Mouse (Mus musculus) cerebellum, adult 2 months (tissue): Measurements from ENCODE around the gene Hapln2. TPM values are rescaled to one million over a fixed set of nuclear protein-coding genes. Genes with fewer than 3 reads are reported as not detected.

Experiments used
- DNase-seq, 2 experiments: peaks; one replicate each; pipeline ENCODE4 v3.0.0; 2021
- H3K27ac ChIP-seq: fragments of 200-500 bp; 2 replicates; pipeline ENCODE4 v1.5.1; 2012; ENCODE audit warnings: low read length, control low read depth, inconsistent platforms; ENCODE audit not compliant: insufficient read depth
- H3K27me3 ChIP-seq: fragments of 200-500 bp; 2 replicates; pipeline ENCODE4 v1.6.1; 2012; ENCODE audit warnings: inconsistent platforms, mild to moderate bottlenecking, low read length, moderate library complexity; ENCODE audit not compliant: control insufficient read depth, insufficient read depth
- H3K4me1 ChIP-seq: fragments of 200-500 bp; 2 replicates; pipeline ENCODE4 v1.6.1; 2011; ENCODE audit warnings: low read length; ENCODE audit not compliant: control insufficient read depth, insufficient read depth
- H3K4me3 ChIP-seq: fragments of 200-500 bp; replicated peaks from 2 replicates; pipeline ENCODE3; 2011; ENCODE audit warnings: mild to moderate bottlenecking, low read depth, low read length, control low read depth; ENCODE audit not compliant: insufficient read depth
- CTCF ChIP-seq: fragments of 200-500 bp; IDR thresholded peaks from 2 replicates; pipeline ENCODE4 v1.5.1; 2011; ENCODE audit warnings: low read depth, mild to moderate bottlenecking, control low read depth, low read length, moderate library complexity, borderline replicate concordance; ENCODE audit not compliant: insufficient read depth
- POLR2A ChIP-seq: fragments of 200-500 bp; IDR thresholded peaks from 2 replicates; pipeline ENCODE4 v1.6.1; 2011; ENCODE audit warnings: low read length, control low read depth, borderline replicate concordance; ENCODE audit not compliant: insufficient read depth
- WGBS: fragments of 180-500 bp; shearing (Covaris S2); methylation state at CpG from one replicate; pipeline ENCODE4 v1.1.7; 2018; 5-methylcytosine and 5-hydroxymethylcytosine counted together
- polyA plus RNA-seq: library from polyadenylated mRNA; depleted of rRNA; stranded (reverse); fragments of >200 nt; gene quantifications from 2 replicates; pipeline ENCODE4 v1.2.3, GENCODE M21; 2012

Gene Hapln2
- polyA plus RNA-seq, 1 experiment: 112 TPM

DNA sequence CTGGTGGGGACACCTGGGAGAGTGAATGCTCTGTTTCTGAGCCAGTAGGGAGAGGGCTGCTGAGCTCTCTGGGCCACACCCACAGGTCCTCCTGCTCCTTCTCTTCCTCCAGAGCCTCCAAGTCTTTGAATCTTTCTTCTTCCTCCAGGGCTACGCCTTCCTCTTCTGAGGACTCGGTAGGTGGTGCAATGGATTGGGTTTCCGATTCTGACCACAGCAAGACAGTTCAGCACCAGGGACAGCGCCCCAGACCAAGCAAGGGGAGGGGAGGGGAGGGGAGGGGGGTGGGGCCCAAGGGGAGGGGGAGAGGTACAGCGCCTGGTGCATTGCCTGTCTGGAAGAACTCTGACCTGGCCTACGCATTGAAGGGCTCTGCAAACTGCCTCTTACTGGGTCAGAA lies 33.9 kb downstream of the Hapln2 start:
- TF ChIP-seq POLR2A (no peak), CTCF (no peak)
- H3K27ac ChIP-seq: no peak overlapping the region
- 26% methylated on average over 5 of the region's 6 CpGs for WGBS
- H3K4me3 ChIP-seq: no peak overlapping the region
- peaks cover 2% of the 10 kb centered on the region; the same call in 1 of the 2 replicates for H3K27me3 ChIP-seq
- no peaks in the 10 kb centered on the region for H3K4me1 ChIP-seq
- no peak for DNase-seq

DNA sequence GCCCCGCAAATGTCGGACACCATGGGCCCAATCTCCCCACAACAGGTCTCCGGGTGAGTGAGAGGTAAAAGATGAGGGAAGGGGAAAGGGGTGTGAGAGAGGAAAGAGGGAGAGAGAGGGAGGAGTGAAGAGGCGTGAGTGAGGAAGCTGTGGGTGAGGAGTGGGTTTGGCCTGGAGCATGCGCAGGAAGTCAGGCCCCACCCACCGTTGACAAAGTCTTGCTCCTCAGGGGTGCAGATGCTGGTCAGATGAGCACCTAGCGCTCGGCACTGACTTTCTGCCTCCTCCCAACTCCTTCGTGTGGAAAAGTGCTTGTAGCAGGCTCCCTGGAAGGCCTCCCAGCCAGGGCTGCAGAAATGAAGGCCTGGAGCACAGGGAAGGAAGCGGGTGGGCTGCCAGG lies 37.4 kb downstream of the Hapln2 start:
- WGBS: 52% methylated on average over 10 of the region's 10 CpGs
- no peak overlapping the region for H3K4me3 ChIP-seq
- peaks cover 11% of the 10 kb centered on the region for H3K4me1 ChIP-seq
- no peak for TF ChIP-seq CTCF
- no peak for TF ChIP-seq POLR2A
- no peak overlapping the region for H3K27ac ChIP-seq
- no peak for DNase-seq
- H3K27me3 ChIP-seq: no peaks in the 10 kb centered on the region

DNA sequence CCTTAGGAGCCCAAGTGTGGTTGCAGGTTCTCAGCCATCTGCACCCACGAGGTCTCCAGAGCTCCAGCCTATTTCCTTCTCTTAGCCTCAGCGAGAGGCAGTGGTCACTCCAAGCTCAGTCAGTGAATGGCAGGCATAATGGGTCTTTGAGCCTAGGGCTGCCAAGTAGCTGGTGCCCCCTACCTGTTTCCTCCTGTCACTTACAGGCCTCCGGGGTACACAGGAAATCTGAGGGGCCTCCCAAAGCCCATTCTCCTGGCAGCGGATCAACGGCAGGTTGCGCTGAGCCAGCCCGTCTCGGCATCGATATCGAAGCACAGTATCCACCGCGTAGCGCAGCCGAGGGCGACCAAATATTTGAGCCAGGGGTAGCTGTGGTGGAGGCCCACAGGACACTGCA lies 39.3 kb downstream of the Hapln2 start:
- DNase-seq: no peak
- WGBS: 9% methylated on average over 15 of the region's 15 CpGs
- Histone ChIP-seq H3K4me3 (peak overlapping the region; percentile 2), H3K27me3 (no peaks in the 10 kb centered on the region), H3K27ac (no peak overlapping the region), H3K4me1 (peaks cover 11% of the 10 kb centered on the region)
- TF ChIP-seq POLR2A (no peak), CTCF (no peak)

DNA sequence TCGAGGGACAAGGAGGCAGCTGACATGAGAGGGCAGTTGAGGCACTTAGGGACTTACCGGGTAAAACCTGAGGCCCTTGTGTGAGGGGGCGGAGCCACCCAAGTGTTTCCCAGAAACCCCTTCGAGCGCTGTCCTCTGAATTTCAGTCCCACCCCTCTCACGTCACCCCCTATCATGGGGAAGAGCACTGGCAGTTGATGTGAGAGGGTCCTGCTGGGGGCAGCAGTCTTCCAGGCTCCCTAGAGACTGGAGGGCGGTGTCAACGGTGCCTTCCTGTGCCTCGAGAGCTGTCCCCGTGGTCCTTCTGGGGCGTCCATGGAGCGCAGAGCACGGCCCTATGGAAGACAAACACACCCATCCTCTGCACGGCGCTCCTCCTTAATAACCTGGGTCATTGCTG lies 39.8 kb downstream of the Hapln2 start:
- WGBS: 3% methylated on average over 15 of the region's 15 CpGs
- Histone ChIP-seq H3K27me3 (no peaks in the 10 kb centered on the region), H3K4me1 (peaks cover 11% of the 10 kb centered on the region), H3K4me3 (peak overlapping the region; percentile 21), H3K27ac (no peak overlapping the region)
- DNase-seq: no peak
- no peak for TF ChIP-seq POLR2A
- no peak for TF ChIP-seq CTCF

DNA sequence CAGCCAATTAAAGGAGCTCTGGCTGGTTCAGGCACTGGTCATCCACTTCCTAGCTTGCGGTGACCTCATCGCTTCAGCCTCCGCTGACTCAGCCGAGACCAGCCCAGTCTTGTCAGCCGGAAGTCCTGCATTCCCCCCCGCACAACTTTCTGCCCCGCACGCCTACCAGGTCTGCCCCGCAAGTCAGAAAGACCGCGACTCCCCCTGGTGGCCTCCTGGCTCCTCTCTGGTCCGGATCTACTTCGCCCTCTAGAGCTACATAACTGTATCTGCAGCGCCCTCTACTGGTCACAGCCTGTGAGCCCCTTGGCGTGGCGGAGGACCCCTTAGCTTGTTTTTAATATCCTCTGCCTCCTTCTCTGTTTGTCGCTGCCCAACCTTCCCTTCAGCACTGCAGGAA lies 40.5 kb downstream of the Hapln2 start:
- H3K4me1 ChIP-seq: peaks cover 11% of the 10 kb centered on the region
- peak overlapping the region; percentile 42 for H3K4me3 ChIP-seq
- no peaks in the 10 kb centered on the region for H3K27me3 ChIP-seq
- peak; percentile 80 to 85 for DNase-seq
- TF ChIP-seq POLR2A: no peak
- peak; percentile 89 for TF ChIP-seq CTCF
- WGBS: under 1% methylated on average over 17 of the region's 17 CpGs
- no peak overlapping the region for H3K27ac ChIP-seq

DNA sequence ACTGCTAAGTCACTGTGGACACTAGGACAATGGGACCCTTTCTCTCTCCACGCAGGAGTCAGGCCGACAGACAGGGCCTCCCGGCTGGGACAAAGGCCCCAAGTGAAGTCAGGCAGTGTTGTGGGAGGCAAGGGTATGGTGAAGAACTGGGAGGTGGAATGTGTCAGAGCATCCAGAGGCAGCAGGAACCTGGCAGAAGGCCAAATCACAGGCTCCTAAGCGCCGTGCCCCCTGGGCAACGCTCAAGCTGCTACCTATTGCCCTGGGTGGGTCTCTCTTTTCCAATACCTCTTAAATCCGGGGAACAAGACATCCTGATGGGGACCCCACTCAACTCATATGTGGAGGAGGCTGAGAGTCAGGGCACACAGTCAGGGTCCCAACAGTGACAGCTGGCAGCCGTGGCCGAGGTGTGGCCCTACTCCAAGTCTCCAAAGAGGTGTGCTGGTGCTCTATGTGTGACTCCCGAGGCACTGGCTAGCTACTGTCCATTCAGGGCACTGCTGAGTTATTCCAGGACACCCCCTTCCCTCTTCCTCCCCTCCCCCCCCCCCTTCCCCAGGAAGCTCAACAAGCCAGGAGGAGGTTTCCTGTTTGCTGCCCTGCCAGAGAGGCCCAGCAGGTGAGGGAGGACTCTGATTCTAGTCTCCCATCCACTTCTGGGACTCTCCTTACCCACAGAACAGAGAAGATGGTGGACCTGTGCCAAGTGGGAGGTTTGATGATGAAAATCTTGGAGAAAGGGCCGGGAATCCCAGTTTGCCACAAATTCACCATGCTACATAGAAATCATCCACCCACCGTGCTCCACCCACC lies 41.7 kb downstream of the Hapln2 start:
- DNase-seq: no peak
- TF ChIP-seq POLR2A (no peak), CTCF (no peak)
- no peak overlapping the region for H3K27ac ChIP-seq
- no peaks in the 10 kb centered on the region for H3K27me3 ChIP-seq
- WGBS: 16% methylated on average over 12 of the region's 12 CpGs
- H3K4me1 ChIP-seq: peaks cover 11% of the 10 kb centered on the region
- no peak overlapping the region for H3K4me3 ChIP-seq

DNA sequence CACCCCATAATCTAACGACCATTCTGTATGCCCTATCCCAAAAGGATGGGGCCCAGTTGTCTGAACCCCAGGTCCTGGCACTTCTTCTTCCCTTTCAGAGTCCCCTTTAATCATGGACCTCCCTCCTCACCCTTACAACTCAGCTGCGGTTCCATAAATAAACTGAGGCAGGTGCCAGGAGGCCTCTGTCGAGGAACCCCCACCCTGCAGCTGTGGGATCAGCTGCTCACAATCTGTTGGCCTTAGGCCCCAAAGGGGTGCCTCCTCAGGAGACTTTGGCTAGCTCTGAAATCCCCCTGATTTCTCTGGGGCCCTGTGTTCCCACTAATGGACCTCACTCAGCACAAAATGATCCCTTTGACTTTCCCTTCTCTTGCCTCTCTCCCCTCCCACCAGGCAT lies 43.3 kb downstream of the Hapln2 start:
- H3K27ac ChIP-seq: no peak overlapping the region
- no peak for TF ChIP-seq CTCF
- no peak for TF ChIP-seq POLR2A
- 46% methylated on average over 3 of the region's 3 CpGs for WGBS
- H3K4me1 ChIP-seq: peaks cover 11% of the 10 kb centered on the region
- DNase-seq: no peak
- no peak overlapping the region for H3K4me3 ChIP-seq
- no peaks in the 10 kb centered on the region for H3K27me3 ChIP-seq

DNA sequence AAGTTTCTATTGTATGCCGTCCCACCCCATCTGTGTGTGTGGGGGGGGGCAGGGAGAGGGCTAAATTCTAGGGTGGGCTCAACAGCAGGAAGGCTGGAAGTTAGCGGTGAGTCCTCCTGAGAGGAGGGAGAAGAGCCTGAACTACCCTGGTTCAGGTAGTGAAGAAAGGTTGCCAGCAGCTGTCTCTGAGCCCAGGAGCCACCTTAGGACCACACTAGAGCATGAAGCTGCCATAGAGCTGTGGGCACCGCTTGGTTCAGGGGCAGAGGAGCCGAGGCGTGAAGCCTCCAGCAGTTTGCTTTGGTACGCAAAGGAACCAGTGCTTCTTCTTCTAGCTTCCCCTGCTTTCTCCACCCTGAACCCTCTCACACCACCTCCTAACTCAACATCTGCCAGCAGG lies 43.8 kb downstream of the Hapln2 start:
- peaks cover 11% of the 10 kb centered on the region for H3K4me1 ChIP-seq
- TF ChIP-seq POLR2A (no peak), CTCF (no peak)
- H3K27ac ChIP-seq: no peak overlapping the region
- no peak overlapping the region for H3K4me3 ChIP-seq
- WGBS: 58% methylated on average over 6 of the region's 6 CpGs
- DNase-seq: no peak
- no peaks in the 10 kb centered on the region for H3K27me3 ChIP-seq
